Mouse (Mus musculus) lung, embryonic 16.5 days (tissue): ENCODE measurements around the gene Sphk2. TPM values are rescaled to one million over a fixed set of nuclear protein-coding genes. Genes with fewer than 3 reads are reported as not detected.

Experiments used
- ATAC-seq: fragments of 200-750 bp; cut with Nextera tagmentation; 2 replicates; pipeline ENCODE4 v1.8.0; 2017; ENCODE audit warnings: low read depth, mild to moderate bottlenecking, moderate library complexity
- H3K27ac ChIP-seq: fragments of 300-500 bp; sonication (generic); 2 replicates; pipeline ENCODE4 v1.5.1; 2014; ENCODE audit warnings: mild to moderate bottlenecking, control low read depth, low read length
- H3K27me3 ChIP-seq: fragments of 300-500 bp; sonication (generic); 2 replicates; pipeline ENCODE4 v1.6.1; 2014; ENCODE audit warnings: low read depth, low read length, mixed read lengths; ENCODE audit not compliant: control insufficient read depth, insufficient read depth
- H3K36me3 ChIP-seq: fragments of 300-500 bp; sonication (generic); 2 replicates; pipeline ENCODE4 v1.6.1; 2014; ENCODE audit warnings: low read length; ENCODE audit not compliant: control insufficient read depth, insufficient read depth
- H3K4me1 ChIP-seq: fragments of 300-500 bp; sonication (generic); replicated peaks from 2 replicates; pipeline ENCODE4 v1.6.1; 2014; ENCODE audit warnings: low read length, mixed read lengths; ENCODE audit not compliant: control insufficient read depth, insufficient read depth
- H3K4me2 ChIP-seq: fragments of 300-500 bp; sonication (generic); 2 replicates; pipeline ENCODE4 v1.6.1; 2014; ENCODE audit warnings: low read depth, low read length, control low read depth
- H3K4me3 ChIP-seq: fragments of 300-500 bp; sonication (generic); 2 replicates; pipeline ENCODE4 v1.5.1; 2014; ENCODE audit warnings: mild to moderate bottlenecking, low read length, control low read depth
- H3K9ac ChIP-seq: fragments of 300-500 bp; sonication (generic); 2 replicates; pipeline ENCODE4 v1.6.1; 2014; ENCODE audit warnings: low read length, control low read depth
- H3K9me3 ChIP-seq: fragments of 300-500 bp; sonication (generic); 2 replicates; pipeline ENCODE4 v1.6.1; 2016; ENCODE audit warnings: low read length; ENCODE audit not compliant: control insufficient read depth
- WGBS: fragments of 180-500 bp; shearing (Covaris S2); extraction: QIAGEN DNeasy Blood & Tissue Kit; methylation state at CpG from one replicate; pipeline ENCODE4 v1.1.7; 2014; 5-methylcytosine and 5-hydroxymethylcytosine counted together
- polyA plus RNA-seq: library from polyadenylated mRNA; unstranded; fragments of >200 nt; fragmentation: Nextera tagmentation; extraction: Ambion mirVana; gene quantifications from 2 replicates; pipeline ENCODE4 v1.2.1, GENCODE M21; 2015

Gene Sphk2
- polyA plus RNA-seq, 1 experiment from 2014 or later: 28.9 TPM

DNA sequence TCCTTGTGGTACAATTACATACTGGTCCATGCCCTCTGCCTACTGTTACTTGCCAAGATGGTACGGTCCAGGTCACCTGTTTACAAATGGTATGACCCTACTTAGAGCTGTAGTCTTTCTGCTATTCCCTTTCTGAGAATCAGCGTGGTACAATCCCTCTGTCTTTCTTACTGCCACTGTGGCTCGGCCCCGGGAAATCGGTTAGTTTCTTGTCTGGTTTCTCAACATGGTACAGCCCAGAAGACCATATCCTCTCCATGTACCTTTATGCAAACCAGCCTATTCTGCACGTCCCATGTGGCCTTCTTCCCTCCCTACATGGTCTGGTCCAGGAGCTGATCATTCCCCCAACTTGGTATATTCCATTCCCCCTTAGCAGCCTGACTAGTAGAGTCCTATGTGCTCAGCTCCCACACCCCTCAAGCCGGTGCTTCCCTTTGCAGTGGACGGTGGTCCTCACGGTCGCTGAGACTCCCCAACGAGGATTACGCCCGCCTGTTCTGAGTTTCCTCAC lies 13.7 kb downstream of the Sphk2 start:
- ATAC-seq: peak; percentile 44
- Histone ChIP-seq H3K27me3 (peaks cover 21% of the 10 kb centered on the region), H3K4me1 (peaks cover 50% of the 10 kb centered on the region), H3K36me3 (no peaks in the 10 kb centered on the region), H3K9ac (peak overlapping the region; percentile 60), H3K4me3 (peak overlapping the region; percentile 68), H3K27ac (peak overlapping the region; percentile 79), H3K4me2 (peak overlapping the region; percentile 97), H3K9me3 (no peaks in the 10 kb centered on the region)
- 2% methylated on average over 13 of the region's 13 CpGs for WGBS

DNA sequence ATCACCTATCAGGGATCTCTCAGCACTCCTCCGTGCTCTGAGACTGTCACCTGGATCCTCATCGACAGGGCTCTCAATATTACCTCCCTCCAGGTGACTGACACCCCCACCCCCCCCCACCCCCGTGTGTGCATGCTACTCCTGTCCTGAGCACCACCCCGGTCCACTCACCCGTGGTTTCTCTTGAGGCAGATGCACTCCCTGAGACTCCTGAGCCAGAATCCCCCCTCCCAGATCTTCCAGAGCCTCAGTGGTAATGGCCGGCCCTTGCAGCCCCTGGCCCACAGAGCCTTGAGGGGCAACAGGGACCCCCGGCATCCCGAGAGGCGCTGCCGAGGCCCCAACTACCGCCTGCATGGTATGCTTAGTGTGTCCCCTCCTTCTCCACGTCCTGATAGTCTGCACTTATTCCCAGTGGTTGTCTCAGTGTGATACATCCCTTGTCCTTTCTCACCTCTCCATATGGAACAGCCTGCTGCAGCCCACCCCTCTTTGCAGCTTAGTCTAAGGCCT lies 14.2 kb downstream of the Sphk2 start:
- ATAC-seq: no peak
- H3K27me3 ChIP-seq: peaks cover 25% of the 10 kb centered on the region
- H3K36me3 ChIP-seq: no peaks in the 10 kb centered on the region
- no peaks in the 10 kb centered on the region for H3K9me3 ChIP-seq
- H3K9ac ChIP-seq: peak overlapping the region; percentile 60
- peak overlapping the region; percentile 68 for H3K4me3 ChIP-seq
- peaks cover 50% of the 10 kb centered on the region for H3K4me1 ChIP-seq
- H3K27ac ChIP-seq: peak overlapping the region; percentile 79
- 35% methylated on average over 12 of the region's 12 CpGs for WGBS
- H3K4me2 ChIP-seq: peak overlapping the region; percentile 97

DNA sequence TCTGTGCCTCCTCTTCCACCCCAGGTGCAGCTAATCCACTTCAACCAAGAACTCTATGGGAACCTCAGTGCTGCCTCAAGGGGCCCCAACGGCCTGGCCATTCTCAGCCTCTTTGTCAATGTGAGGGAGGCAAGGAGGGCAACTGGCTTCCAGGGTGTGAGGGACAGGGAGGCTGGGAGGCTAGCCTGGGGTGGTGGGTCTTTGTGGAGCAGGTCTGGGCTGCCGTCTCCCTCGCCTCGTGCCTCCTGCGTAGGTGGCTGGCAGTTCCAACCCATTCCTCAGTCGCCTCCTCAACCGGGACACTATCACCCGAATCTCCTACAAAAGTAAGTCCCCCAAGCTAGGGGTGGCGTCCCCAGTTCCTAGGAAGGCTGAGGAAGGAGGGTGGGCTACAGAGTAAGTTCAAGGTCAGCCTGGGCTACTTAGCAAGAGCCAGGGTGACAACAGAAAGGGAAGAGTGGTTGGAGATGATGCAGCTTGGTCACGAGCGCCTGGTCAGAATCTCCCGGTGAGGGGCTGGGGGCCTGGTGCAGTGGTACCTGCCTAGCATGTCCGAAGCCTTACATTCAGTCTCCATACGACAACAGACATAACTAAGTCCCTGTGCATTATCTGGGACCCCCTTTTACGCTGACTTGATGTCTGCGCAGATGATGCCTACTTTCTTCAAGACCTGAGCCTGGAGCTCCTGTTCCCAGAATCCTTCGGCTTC lies 14.8 kb downstream of the Sphk2 start:
- Histone ChIP-seq H3K9me3 (no peaks in the 10 kb centered on the region), H3K27me3 (peaks cover 30% of the 10 kb centered on the region), H3K4me1 (peaks cover 43% of the 10 kb centered on the region), H3K4me3 (no peak overlapping the region), H3K4me2 (no peak overlapping the region; the same call in 1 of the 2 replicates), H3K36me3 (no peaks in the 10 kb centered on the region), H3K27ac (no peak overlapping the region), H3K9ac (no peak overlapping the region)
- WGBS: 85% methylated on average over 17 of the region's 17 CpGs
- ATAC-seq: no peak

DNA sequence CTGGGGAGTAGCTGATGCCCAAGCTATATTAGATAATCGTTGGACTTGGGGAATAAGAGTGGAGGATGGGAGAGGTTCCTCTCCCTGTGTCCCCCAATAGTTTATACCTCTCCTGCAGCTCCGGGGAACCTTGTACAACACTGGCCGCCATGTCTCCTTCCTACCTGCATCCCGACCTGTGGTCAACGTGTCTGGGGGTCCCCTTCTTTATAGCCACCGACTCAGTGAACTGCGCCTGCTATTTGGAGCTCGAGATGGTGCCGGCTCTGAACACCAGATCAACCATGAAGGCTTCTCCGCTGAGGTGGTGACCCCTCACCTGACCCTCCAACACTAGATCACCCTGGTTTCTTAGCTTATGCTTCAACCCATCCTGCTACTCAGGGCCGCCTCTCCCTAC lies 15.5 kb downstream of the Sphk2 start:
- no peaks in the 10 kb centered on the region for H3K36me3 ChIP-seq
- peaks cover 37% of the 10 kb centered on the region for H3K4me1 ChIP-seq
- H3K9ac ChIP-seq: no peak overlapping the region
- no peak overlapping the region for H3K4me2 ChIP-seq
- no peaks in the 10 kb centered on the region for H3K9me3 ChIP-seq
- H3K4me3 ChIP-seq: no peak overlapping the region
- no peak overlapping the region for H3K27ac ChIP-seq
- peaks cover 30% of the 10 kb centered on the region for H3K27me3 ChIP-seq
- no peak for ATAC-seq
- WGBS: 93% methylated on average over 11 of the region's 11 CpGs

DNA sequence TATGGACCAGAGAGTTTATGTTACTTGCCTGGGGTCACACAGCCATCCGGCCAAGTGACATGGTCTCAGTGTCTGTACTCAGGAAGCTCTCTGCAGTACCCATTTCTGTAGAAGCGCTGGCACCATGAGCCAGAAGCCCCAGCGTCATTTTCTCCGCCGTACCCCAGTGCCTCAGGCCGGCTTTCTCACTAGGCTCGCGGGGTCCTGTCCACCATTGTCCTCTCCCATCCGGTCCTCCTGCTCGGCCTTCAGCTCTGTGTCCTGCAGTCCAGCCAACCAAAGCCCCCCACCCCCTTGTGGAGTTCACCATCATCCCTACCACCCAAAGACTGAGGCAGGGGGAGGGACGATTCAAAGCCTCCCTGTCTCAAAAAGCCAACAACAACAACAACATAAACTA lies 16.2 kb downstream of the Sphk2 start:
- no peak for ATAC-seq
- Histone ChIP-seq H3K9ac (no peak overlapping the region), H3K4me3 (no peak overlapping the region), H3K36me3 (no peaks in the 10 kb centered on the region), H3K9me3 (no peaks in the 10 kb centered on the region), H3K27me3 (peaks cover 30% of the 10 kb centered on the region), H3K27ac (no peak overlapping the region), H3K4me1 (peaks cover 33% of the 10 kb centered on the region), H3K4me2 (no peak overlapping the region)
- WGBS: 87% methylated on average over 11 of the region's 11 CpGs

DNA sequence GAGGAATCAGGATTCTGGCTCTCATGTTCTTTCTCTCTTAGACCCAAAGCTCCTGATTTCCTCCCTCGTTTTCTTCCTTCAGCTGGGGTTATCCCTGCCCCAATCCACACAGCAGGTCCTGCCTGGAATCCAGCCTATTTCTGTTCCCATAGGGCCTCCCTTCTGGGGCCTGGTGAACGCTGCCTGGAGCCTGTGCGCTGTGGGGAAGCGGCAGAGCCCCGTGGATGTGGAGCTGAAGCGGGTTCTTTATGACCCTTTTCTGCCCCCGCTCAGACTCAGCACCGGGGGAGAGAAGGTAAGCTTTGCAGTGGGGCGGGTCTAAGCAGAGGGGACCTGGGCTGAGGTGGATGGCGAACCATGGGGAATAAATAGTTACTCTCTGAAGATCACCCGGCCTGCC lies 16.7 kb downstream of the Sphk2 start:
- 33% methylated on average over 11 of the region's 11 CpGs for WGBS
- Histone ChIP-seq H3K4me3 (peak overlapping the region; percentile 42; the same call in 1 of the 2 replicates), H3K27me3 (peaks cover 30% of the 10 kb centered on the region), H3K4me2 (peak overlapping the region; percentile 60), H3K4me1 (peaks cover 29% of the 10 kb centered on the region), H3K27ac (no peak overlapping the region), H3K9me3 (no peaks in the 10 kb centered on the region), H3K9ac (peak overlapping the region; percentile 33), H3K36me3 (no peaks in the 10 kb centered on the region)
- ATAC-seq: no peak

DNA sequence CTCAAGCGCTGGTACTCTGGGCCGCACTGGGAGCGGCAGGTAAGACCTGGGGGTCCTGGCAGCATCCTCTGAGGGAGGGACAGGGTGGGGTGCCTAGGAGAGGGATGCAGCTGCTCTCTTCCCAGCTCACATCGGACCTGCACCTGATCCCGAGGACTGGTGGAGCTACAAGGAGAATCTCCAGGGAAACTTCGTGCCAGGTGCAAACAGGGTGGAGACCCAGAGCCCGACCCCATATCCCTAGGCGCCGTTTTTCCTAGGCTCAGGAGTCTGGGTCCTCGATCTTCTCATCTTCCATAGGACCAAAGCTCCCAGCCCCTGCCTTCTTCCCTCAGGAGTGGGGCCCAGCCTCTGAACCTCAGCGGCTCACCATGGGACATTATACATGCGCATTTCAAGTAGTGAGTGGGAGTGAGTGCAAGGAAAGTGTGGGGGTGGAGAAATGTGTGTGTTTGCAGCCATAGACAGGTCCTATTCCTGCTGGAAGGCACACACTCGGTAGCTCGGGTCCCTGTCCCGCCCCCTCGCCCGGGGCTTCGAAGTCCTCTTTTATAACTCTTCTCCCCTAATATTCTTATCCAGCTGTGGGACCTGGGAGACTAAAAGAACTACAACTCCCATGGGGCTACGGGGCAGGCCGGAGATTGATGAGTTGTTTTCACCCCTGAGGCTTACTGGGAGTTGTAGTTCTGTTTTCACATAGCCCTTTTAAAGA lies 17.3 kb downstream of the Sphk2 start:
- WGBS: under 1% methylated on average over 20 of the region's 20 CpGs
- ATAC-seq: peak; percentile 12; the same call in 1 of the 2 replicates
- Histone ChIP-seq H3K4me3 (peak overlapping the region; percentile 42), H3K9ac (peak overlapping the region; percentile 43), H3K36me3 (no peaks in the 10 kb centered on the region), H3K9me3 (no peaks in the 10 kb centered on the region), H3K27me3 (peaks cover 30% of the 10 kb centered on the region), H3K27ac (no peak overlapping the region), H3K4me2 (peak overlapping the region; percentile 60), H3K4me1 (peaks cover 23% of the 10 kb centered on the region)

DNA sequence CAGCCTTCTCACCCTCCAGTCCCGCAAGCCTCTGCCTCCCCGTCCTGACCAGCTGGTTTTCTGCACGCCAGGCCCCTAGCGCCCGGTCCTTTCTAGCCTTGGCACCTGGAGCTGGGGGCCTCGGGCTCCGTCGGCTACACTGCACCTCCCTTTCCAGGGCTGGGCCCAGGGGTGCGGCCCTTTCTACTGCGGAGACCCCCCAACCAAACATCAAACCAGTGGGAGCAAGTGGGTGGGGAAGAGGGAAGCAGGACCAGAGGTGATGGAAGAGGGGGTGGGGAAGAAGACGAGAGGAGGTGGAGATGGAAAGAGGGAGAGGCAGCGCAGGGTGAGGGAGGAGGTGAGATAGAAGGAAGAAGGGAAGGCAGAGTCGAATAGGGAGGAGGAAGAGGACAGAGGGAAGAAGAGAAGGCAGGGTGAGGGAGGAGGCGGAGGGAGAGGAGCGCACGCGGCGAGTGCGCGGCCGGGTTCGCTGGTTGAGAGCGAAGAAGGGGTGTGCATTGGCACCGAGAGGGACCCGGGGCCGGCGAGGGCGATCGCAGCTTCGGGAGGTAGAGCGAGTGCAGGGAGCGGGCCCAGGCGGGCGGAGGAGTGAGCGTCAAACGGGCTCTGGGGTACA lies 18.2 kb downstream of the Sphk2 start, which contains the start of gene Car11:
TSS of gene Car11 (plus strand) at position 321 of the 619 bp plus-strand sequence.
- peak within 1 kb of the TSS; percentile 60 for H3K4me2 ChIP-seq
- H3K4me1 ChIP-seq: peaks cover 21% of the 10 kb centered on the region
- peak within 1 kb of the TSS; percentile 43 for H3K9ac ChIP-seq
- H3K27me3 ChIP-seq: peaks cover 30% of the 10 kb centered on the region
- WGBS: 2% methylated on average over 36 of the region's 36 CpGs
- no peak within 1 kb of the TSS for H3K27ac ChIP-seq
- no peak for ATAC-seq
- no peaks in the 10 kb centered on the region for H3K9me3 ChIP-seq
- H3K4me3 ChIP-seq: peak within 1 kb of the TSS; percentile 42
- no peaks in the 10 kb centered on the region for H3K36me3 ChIP-seq

DNA sequence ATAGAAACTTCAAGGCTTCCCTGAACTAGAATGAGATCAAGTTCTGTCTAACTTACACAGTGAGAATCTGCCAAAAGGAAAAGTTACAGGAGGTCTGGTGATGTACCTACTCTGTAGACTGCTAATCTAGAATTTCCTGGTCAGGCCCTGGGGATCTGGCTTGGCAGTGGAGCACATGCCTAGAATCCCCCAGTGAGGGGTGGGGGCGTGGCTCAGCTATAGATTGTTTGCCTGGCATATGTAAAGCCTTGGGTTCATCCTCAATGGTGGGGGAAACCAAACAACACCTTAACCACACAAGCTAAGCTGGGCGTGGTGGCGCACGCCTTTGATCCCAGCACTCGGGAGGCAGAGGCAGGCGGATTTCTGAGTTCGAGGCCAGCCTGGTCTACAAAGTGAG lies 19.9 kb downstream of the Sphk2 start:
- 81% methylated on average over 5 of the region's 7 CpGs for WGBS

More for the DNA sequence above, 19.9 kb downstream of the Sphk2 start:
- Histone ChIP-seq H3K4me1 (peaks cover 10% of the 10 kb centered on the region), H3K9me3 (no peaks in the 10 kb centered on the region), H3K4me2 (no peak overlapping the region), H3K27ac (no peak overlapping the region), H3K36me3 (no peaks in the 10 kb centered on the region), H3K4me3 (no peak overlapping the region), H3K9ac (no peak overlapping the region), H3K27me3 (peaks cover 30% of the 10 kb centered on the region)
- ATAC-seq: no peak
